Mouse (Mus musculus) forebrain, embryonic 16.5 days (tissue): ENCODE measurements around the gene Spdef. TPM values are rescaled to one million over a fixed set of nuclear protein-coding genes. Genes with fewer than 3 reads are reported as not detected.

ENCODE experiments used
- ATAC-seq: fragments of 200-750 bp; cut with Nextera tagmentation; 2 replicates; pipeline ENCODE4 v1.8.0; 2017; ENCODE audit warnings: mild to moderate bottlenecking, moderate library complexity
- H3K27ac ChIP-seq: fragments of 300-500 bp; sonication (generic); 2 replicates; pipeline ENCODE4 v1.5.1; 2014; ENCODE audit warnings: low read length, control low read depth
- H3K27me3 ChIP-seq: fragments of 300-500 bp; sonication (generic); replicated peaks from 2 replicates; pipeline ENCODE4 v1.6.1; 2014; ENCODE audit warnings: low read length; ENCODE audit not compliant: control insufficient read depth, insufficient read depth
- H3K36me3 ChIP-seq: fragments of 300-500 bp; sonication (generic); 2 replicates; pipeline ENCODE4 v1.6.1; 2014; ENCODE audit not compliant: control insufficient read depth, insufficient read depth
- H3K4me1 ChIP-seq: fragments of 300-500 bp; sonication (generic); replicated peaks from 2 replicates; pipeline ENCODE4 v1.6.1; 2014; ENCODE audit warnings: low read length; ENCODE audit not compliant: control insufficient read depth, insufficient read depth
- H3K4me2 ChIP-seq: fragments of 300-500 bp; sonication (generic); 2 replicates; pipeline ENCODE4 v1.6.1; 2014; ENCODE audit warnings: mild to moderate bottlenecking, low read length, control low read depth
- H3K4me3 ChIP-seq: fragments of 300-500 bp; sonication (generic); replicated peaks from 2 replicates; pipeline ENCODE4 v1.5.1; 2014; ENCODE audit warnings: mild to moderate bottlenecking, low read length, control low read depth
- H3K9ac ChIP-seq: fragments of 300-500 bp; sonication (generic); replicated peaks from 2 replicates; pipeline ENCODE4 v1.6.1; 2014; ENCODE audit warnings: low read depth, low read length, control low read depth
- H3K9me3 ChIP-seq: fragments of 300-500 bp; sonication (generic); 2 replicates; pipeline ENCODE4 v1.6.1; 2016; ENCODE audit warnings: low read length; ENCODE audit not compliant: control insufficient read depth
- WGBS: fragments of 180-500 bp; shearing (Covaris S2); extraction: QIAGEN DNeasy Blood & Tissue Kit; methylation state at CpG from one replicate; pipeline ENCODE4 v1.1.7; 2014; 5-methylcytosine and 5-hydroxymethylcytosine counted together
- polyA plus RNA-seq: library from polyadenylated mRNA; unstranded; fragments of >200 nt; fragmentation: Nextera tagmentation; extraction: Ambion mirVana; gene quantifications from 2 replicates; pipeline ENCODE4 v1.2.1, GENCODE M21; 2015

Spdef gene
- polyA plus RNA-seq, 1 experiment from 2014 or later: 0.70 TPM

DNA sequence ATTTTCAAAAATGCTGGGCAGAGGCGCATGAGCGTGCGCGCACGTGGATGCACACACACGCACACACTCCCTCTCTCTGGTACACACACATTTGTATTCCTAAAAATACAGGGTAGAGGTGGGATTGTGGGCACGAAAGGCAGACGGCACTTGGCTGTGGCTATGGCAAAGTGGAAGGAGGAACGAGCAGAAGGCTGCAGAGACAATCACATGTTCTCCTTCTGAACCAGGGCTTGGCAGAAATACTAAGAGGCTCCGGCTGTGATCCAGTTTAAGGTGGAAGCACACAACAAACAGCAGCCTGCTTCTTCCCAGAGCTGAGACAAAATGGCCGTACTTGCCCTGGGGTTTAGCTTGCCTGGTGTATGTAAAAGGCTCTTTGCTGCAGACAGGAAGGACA, 34.1 kb upstream of the Spdef start:
- no peaks in the 10 kb centered on the region for H3K27me3 ChIP-seq
- 0 out of 2 replicates have a peak, but pooled peaks cover 2% of the 10 kb centered on the region for H3K36me3 ChIP-seq
- no peak overlapping the region for H3K27ac ChIP-seq
- no peak overlapping the region for H3K4me2 ChIP-seq
- H3K4me3 ChIP-seq: no peak overlapping the region
- WGBS: 87% methylated on average over 11 of the region's 11 CpGs
- H3K4me1 ChIP-seq: peaks cover 4% of the 10 kb centered on the region; the same call in 1 of the 2 replicates
- H3K9me3 ChIP-seq: 0 out of 2 replicates have a peak, but pooled peaks cover 6% of the 10 kb centered on the region
- no peak overlapping the region for H3K9ac ChIP-seq
- no peak for ATAC-seq

DNA sequence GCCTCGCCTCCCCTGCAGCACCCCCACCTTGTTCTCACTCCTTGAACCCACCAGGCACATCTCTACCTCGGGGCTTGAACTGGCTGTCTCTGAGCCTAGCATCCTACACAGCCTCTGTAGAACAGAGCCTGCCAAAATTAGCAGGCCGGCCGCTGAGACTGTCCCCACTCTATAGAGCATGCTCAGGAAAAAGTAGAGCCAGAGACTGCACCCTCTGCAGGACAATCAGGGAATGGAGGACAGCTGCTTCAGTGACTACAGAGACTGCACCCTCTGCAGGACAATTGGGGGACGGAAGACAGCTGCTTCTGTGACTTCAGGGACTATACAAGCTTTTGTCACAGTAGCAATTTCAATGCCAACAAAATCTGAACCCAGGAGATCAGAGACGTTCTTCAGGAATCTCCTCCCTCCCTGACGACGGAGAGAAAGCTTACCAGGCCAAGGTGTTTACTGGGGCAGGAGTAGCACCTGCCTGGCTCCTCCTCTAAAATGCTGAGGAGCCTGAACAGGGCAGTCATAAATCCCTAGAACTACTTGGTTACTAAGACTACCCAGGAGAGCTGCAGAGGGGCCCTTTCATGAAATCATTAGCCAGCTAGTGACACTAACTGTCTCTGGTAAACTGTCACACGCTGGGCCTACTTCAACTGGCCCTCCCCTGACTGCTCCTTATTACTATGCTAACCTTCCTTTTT, 33.0 kb upstream of the Spdef start:
- Histone ChIP-seq H3K27ac (no peak overlapping the region), H3K4me3 (no peak overlapping the region), H3K9me3 (0 out of 2 replicates have a peak, but pooled peaks cover 6% of the 10 kb centered on the region), H3K4me2 (no peak overlapping the region), H3K36me3 (0 out of 2 replicates have a peak, but pooled peaks cover 2% of the 10 kb centered on the region), H3K9ac (no peak overlapping the region), H3K4me1 (peaks cover 4% of the 10 kb centered on the region; the same call in 1 of the 2 replicates), H3K27me3 (no peaks in the 10 kb centered on the region)
- peak; percentile 77 for ATAC-seq
- 29% methylated on average over 9 of the region's 9 CpGs for WGBS

DNA sequence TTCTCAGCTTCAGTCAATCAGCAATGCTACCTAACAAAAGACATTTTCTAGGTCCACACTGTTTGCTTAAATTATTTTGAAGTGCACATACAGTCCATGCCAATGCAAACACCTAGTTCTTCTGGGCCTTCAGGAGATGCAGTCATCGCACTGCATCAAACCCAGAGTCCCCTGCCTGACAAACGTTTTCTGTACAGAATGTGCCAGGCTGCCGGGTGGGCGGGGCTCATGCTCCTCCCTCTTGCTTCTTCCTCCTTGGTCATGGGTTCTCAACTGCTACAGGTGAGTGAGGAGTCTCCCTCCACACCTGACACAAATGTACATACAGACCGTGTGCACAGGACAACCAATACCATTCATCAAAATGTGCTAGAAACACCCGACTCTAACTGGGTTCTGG, 31.4 kb upstream of the Spdef start:
- H3K36me3 ChIP-seq: 0 out of 2 replicates have a peak, but pooled peaks cover 2% of the 10 kb centered on the region
- no peak overlapping the region for H3K27ac ChIP-seq
- H3K4me2 ChIP-seq: no peak overlapping the region
- no peak for ATAC-seq
- no peak overlapping the region for H3K4me3 ChIP-seq
- H3K9ac ChIP-seq: no peak overlapping the region
- H3K4me1 ChIP-seq: peaks cover 4% of the 10 kb centered on the region; the same call in 1 of the 2 replicates
- H3K9me3 ChIP-seq: 0 out of 2 replicates have a peak, but pooled peaks cover 6% of the 10 kb centered on the region
- WGBS: 79% methylated on average over 6 of the region's 6 CpGs
- no peaks in the 10 kb centered on the region for H3K27me3 ChIP-seq

DNA sequence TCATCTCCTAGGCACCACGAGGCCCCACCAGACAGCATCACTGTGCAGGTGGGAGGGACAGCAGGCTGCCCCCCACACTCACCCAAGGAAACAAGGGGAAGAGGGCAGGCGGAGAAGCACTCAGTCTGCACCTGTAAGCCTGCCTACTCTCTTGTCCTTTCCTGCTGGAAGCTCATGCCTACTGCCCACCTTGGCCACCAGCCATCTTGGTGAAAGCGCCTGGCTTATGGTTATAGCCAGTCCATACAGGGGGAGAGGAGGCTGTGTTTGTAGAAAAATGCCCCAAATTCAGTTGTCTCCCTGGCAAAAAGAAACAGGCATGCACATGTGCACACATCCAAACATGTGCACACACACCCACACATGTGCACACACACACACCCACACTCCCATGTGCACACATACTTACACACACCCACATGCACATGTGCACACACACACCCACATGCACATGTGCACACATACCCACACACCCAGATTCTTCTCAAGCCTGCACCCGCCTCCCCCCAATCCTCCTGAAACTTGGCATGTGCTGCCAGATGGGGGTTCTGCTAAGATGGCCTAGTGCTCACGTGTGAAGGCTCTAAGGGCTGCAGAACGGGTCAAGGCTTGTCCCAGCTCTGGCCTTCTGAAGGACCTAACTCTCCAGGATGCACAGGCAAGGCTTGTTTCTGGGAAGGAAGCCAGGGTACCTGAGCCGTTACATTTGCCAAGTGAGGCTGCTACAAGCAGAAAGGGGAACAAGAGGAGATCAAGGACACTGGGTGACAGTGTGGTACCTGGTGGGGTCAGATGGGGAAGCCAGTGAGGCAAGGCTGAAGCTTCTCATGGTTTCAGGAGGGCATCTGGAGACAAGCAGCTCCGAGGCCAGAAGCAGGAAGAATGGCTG, 22.8 kb upstream of the Spdef start:
- H3K4me1 ChIP-seq: no peaks in the 10 kb centered on the region
- ATAC-seq: no peak
- H3K9me3 ChIP-seq: no peaks in the 10 kb centered on the region
- no peaks in the 10 kb centered on the region for H3K27me3 ChIP-seq
- 80% methylated on average over 8 of the region's 8 CpGs for WGBS
- no peak overlapping the region for H3K9ac ChIP-seq
- H3K27ac ChIP-seq: no peak overlapping the region
- no peak overlapping the region for H3K4me2 ChIP-seq
- H3K4me3 ChIP-seq: no peak overlapping the region
- no peaks in the 10 kb centered on the region for H3K36me3 ChIP-seq

DNA sequence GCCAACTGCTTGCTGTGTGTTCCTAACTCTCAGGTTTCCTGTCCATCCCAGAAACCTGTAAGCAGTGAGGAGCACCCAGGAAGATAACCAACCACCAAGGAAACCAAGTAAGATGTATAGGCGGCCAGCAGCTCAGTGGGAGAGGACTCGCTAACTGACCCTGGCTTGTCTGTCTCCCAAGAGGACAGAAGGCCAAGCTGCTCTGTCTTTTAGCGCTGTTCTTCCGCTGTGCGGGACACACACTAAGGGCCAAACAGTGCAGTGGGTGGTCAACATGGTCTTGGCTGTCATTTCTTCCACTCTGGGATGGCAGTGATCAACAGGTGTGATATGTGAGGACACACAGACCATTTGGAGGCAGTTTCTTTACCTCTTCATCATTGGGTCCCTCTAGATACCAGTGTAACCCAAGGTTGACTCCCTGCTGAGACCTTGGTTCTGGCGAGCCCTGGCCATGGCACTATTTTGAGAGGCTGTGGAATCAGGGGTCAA, 21.7 kb upstream of the Spdef start:
- Histone ChIP-seq H3K27ac (no peak overlapping the region), H3K4me3 (no peak overlapping the region), H3K9ac (no peak overlapping the region), H3K9me3 (no peaks in the 10 kb centered on the region), H3K36me3 (no peaks in the 10 kb centered on the region), H3K4me2 (no peak overlapping the region), H3K4me1 (no peaks in the 10 kb centered on the region), H3K27me3 (no peaks in the 10 kb centered on the region)
- 85% methylated on average over 6 of the region's 6 CpGs for WGBS
- no peak for ATAC-seq

DNA sequence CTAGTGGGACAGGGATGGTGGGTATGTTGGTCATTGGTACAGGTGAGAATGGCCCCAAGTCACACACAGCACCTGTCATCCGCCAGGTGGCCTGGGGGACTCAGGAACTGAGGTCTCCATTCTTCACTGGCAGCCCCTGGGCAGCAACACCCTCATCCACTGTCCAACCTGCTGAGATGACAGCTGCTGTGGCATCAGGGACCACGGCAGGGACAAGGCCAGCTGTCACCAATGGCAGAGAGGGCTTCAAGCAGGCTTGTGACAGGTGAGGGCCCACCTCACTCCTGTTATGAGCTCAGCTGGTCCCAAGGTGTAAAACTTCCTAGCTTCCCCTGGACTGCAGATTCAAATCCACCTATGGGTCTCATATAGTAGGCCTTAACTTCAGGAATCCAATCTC, 19.4 kb upstream of the Spdef start:
- H3K36me3 ChIP-seq: no peaks in the 10 kb centered on the region
- H3K9ac ChIP-seq: no peak overlapping the region
- H3K4me3 ChIP-seq: no peak overlapping the region
- no peaks in the 10 kb centered on the region for H3K9me3 ChIP-seq
- no peak overlapping the region for H3K4me2 ChIP-seq
- no peaks in the 10 kb centered on the region for H3K4me1 ChIP-seq
- no peaks in the 10 kb centered on the region for H3K27me3 ChIP-seq
- H3K27ac ChIP-seq: no peak overlapping the region
- WGBS: 93% methylated on average over 2 of the region's 2 CpGs
- ATAC-seq: no peak

DNA sequence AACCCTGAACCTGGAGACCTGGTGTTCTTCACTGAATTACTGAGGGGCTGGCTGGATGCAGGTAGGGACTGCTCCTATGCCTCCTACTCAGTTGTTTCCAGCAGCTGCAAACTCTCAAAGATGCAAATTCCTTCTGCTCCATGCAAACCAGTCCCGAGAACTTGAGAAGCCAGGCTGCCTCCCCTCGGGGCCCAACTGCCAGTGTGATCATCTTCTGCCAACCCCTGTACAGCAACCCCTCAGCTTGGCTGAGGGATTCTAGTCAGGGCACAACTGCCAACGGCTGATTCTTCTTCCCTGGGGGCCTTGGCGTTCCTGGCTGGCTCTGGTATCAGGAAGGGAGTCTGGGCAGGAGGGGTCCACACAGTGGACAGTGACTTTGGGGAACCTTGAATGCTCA, 17.7 kb upstream of the Spdef start:
- no peak overlapping the region for H3K27ac ChIP-seq
- H3K36me3 ChIP-seq: no peaks in the 10 kb centered on the region
- 61% methylated on average over 4 of the region's 4 CpGs for WGBS
- ATAC-seq: no peak
- H3K4me3 ChIP-seq: no peak overlapping the region
- no peak overlapping the region for H3K9ac ChIP-seq
- no peaks in the 10 kb centered on the region for H3K9me3 ChIP-seq
- no peak overlapping the region for H3K4me2 ChIP-seq
- H3K27me3 ChIP-seq: no peaks in the 10 kb centered on the region
- no peaks in the 10 kb centered on the region for H3K4me1 ChIP-seq

DNA sequence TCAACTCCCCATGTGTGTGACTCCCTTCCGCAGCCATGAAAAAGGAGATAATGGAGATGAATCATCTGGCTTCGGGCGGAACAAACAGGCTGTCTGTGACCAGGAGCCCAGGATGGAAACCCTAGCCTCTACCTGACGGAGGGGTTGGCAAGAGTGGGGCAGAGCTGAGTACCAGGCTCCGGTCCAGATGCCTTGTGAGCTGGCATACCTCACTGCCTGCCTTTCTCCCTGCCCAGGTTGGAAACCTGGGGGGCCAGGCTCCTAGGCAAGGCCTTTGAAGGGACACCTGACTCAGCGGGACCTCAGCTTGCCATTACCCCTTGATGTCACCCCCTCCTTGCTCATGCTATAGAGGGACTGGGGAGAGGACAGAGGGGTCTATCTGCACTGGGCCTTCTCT, 12.2 kb upstream of the Spdef start:
- H3K27ac ChIP-seq: no peak overlapping the region
- no peak overlapping the region for H3K4me2 ChIP-seq
- 95% methylated on average over 6 of the region's 6 CpGs for WGBS
- no peaks in the 10 kb centered on the region for H3K4me1 ChIP-seq
- no peaks in the 10 kb centered on the region for H3K27me3 ChIP-seq
- H3K9me3 ChIP-seq: no peaks in the 10 kb centered on the region
- ATAC-seq: no peak
- no peaks in the 10 kb centered on the region for H3K36me3 ChIP-seq
- no peak overlapping the region for H3K9ac ChIP-seq
- H3K4me3 ChIP-seq: no peak overlapping the region

DNA sequence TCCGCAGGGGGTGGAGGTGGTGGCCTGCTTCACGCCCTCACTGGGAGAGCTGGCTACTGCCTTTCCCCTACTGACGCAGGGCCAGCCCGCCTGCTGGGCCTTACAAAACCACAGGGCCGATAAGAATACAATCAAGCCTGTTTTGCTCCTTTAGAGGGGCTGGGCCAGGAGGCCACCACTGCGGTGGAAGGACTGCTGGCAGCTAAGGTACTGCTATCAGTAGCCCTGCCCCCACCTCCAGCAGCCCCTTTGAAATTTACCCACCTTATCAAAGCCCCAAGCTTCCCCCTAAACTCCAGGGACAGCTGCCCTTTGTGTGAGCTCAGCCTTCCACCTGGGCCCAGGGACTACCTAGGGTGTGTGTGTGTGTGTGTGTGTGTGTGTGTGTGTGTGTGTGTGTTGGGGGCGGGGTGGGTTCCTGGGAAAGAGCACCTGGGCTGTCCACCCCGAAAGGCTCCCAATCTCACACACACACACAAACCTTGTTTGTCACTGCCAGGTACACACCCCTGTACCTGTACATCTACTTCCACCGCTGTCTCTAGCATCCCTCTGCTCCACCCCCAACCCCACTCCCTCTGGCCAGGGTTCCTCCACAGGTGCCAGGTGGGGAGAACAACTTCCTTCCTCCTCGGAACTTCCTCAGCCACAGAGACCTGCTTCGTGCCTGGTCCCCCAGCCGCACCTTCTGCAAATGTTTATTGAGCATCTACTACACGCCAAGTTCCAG, 5.8 kb upstream of the Spdef start:
- Histone ChIP-seq H3K4me3 (no peak overlapping the region), H3K4me1 (no peaks in the 10 kb centered on the region), H3K36me3 (no peaks in the 10 kb centered on the region), H3K4me2 (no peak overlapping the region), H3K9me3 (no peaks in the 10 kb centered on the region), H3K27ac (no peak overlapping the region), H3K9ac (no peak overlapping the region), H3K27me3 (no peaks in the 10 kb centered on the region)
- WGBS: 25% methylated on average over 13 of the region's 13 CpGs
- ATAC-seq: no peak
